Mouse (Mus musculus) embryonic facial prominence, embryonic 15.5 days (tissue): Measurements from ENCODE around the gene Ptgds. TPM values are rescaled to one million over a fixed set of nuclear protein-coding genes. Genes with fewer than 3 reads are reported as not detected.

Experiments
- ATAC-seq: fragments of 200-750 bp; cut with Nextera tagmentation; 2 replicates; pipeline ENCODE4 v1.8.0; 2017; ENCODE audit warnings: low read depth, moderate TSS enrichment; ENCODE audit not compliant: insufficient number of reproducible peaks, low FRiP score, low TSS enrichment
- H3K27ac ChIP-seq: fragments of 300-500 bp; sonication (generic); replicated peaks from 2 replicates; pipeline ENCODE4 v1.5.1; 2015; ENCODE audit warnings: mild to moderate bottlenecking, inconsistent platforms
- H3K27me3 ChIP-seq: fragments of 300-500 bp; sonication (generic); 2 replicates; pipeline ENCODE4 v1.6.1; 2015; ENCODE audit warnings: inconsistent platforms
- H3K36me3 ChIP-seq: fragments of 300-500 bp; sonication (generic); 2 replicates; pipeline ENCODE4 v1.6.1; 2015; ENCODE audit warnings: mild to moderate bottlenecking, inconsistent platforms
- H3K4me1 ChIP-seq: fragments of 300-500 bp; sonication (generic); 2 replicates; pipeline ENCODE4 v1.6.1; 2015; ENCODE audit warnings: inconsistent platforms
- H3K4me2 ChIP-seq: fragments of 300-500 bp; sonication (generic); replicated peaks from 2 replicates; pipeline ENCODE4 v1.6.1; 2015; ENCODE audit warnings: mild to moderate bottlenecking, inconsistent platforms
- H3K4me3 ChIP-seq: fragments of 300-500 bp; sonication (generic); replicated peaks from 2 replicates; pipeline ENCODE4 v1.5.1; 2015; ENCODE audit warnings: mild to moderate bottlenecking, inconsistent platforms
- H3K9ac ChIP-seq: fragments of 300-500 bp; sonication (generic); 2 replicates; pipeline ENCODE4 v1.6.1; 2015; ENCODE audit warnings: inconsistent platforms
- H3K9me3 ChIP-seq: fragments of 300-500 bp; sonication (generic); replicated peaks from 2 replicates; pipeline ENCODE4 v1.6.1; 2016; ENCODE audit warnings: inconsistent platforms
- WGBS: fragments of 180-500 bp; shearing (Covaris S2); methylation state at CpG from one replicate; pipeline ENCODE4 v1.1.7; 2015; 5-methylcytosine and 5-hydroxymethylcytosine counted together
- polyA plus RNA-seq: library from polyadenylated mRNA; unstranded; fragments of >200 nt; fragmentation: Nextera tagmentation; extraction: Ambion mirVana; gene quantifications from 2 replicates; pipeline ENCODE4 v1.2.1, GENCODE M21; 2015

Ptgds gene
- 18.7 and 20.8 TPM in 2 replicates for polyA plus RNA-seq

- H3K36me3 ChIP-seq = no peaks in the 10 kb centered on the region
- H3K9ac ChIP-seq = no peak within 1 kb of the TSS
- no peak for ATAC-seq
- WGBS = 41% methylated on average over 6 of the region's 6 CpGs
- no peaks in the 10 kb centered on the region for H3K27me3 ChIP-seq
- no peak within 1 kb of the TSS for H3K4me3 ChIP-seq
- no peak within 1 kb of the TSS for H3K27ac ChIP-seq
- H3K4me1 ChIP-seq = peaks cover 13% of the 10 kb centered on the region; the same call in 1 of the 2 replicates
- H3K4me2 ChIP-seq = no peak within 1 kb of the TSS
- H3K9me3 ChIP-seq = no peaks in the 10 kb centered on the region
These were observed at the start of gene Ptgds for GRCm38 (mm10) chr2:25469969-25470368. TSS of gene Ptgds (minus strand) at chr2:25470046.

- peaks cover 6% of the 10 kb centered on the region for H3K36me3 ChIP-seq
- WGBS = 62% methylated on average over 3 of the region's 3 CpGs
- H3K4me2 ChIP-seq = no peak overlapping the region
- no peaks in the 10 kb centered on the region for H3K9me3 ChIP-seq
- H3K4me1 ChIP-seq = no peaks in the 10 kb centered on the region
- no peak overlapping the region for H3K27ac ChIP-seq
- no peak overlapping the region for H3K9ac ChIP-seq
- no peaks in the 10 kb centered on the region for H3K27me3 ChIP-seq
- H3K4me3 ChIP-seq = no peak overlapping the region
- ATAC-seq = no peak
These were observed 40.1 kb upstream of the Ptgds start for GRCm38 (mm10) chr2:25509912-25510311.

- Histone ChIP-seq H3K9me3 (no peaks in the 10 kb centered on the region), H3K27me3 (no peaks in the 10 kb centered on the region), H3K36me3 (peaks cover 29% of the 10 kb centered on the region), H3K9ac (no peak overlapping the region), H3K27ac (no peak overlapping the region), H3K4me1 (peaks cover 5% of the 10 kb centered on the region), H3K4me3 (no peak overlapping the region), H3K4me2 (no peak overlapping the region)
- 27% methylated on average over 5 of the region's 5 CpGs for WGBS
- no peak for ATAC-seq
These were observed 37.1 kb upstream of the Ptgds start for GRCm38 (mm10) chr2:25506964-25507363.

- 93% methylated on average over 4 of the region's 4 CpGs for WGBS
- Histone ChIP-seq H3K4me3 (no peak overlapping the region), H3K9ac (no peak overlapping the region), H3K27ac (no peak overlapping the region), H3K4me1 (peaks cover 15% of the 10 kb centered on the region), H3K4me2 (no peak overlapping the region), H3K36me3 (peaks cover 29% of the 10 kb centered on the region), H3K27me3 (no peaks in the 10 kb centered on the region), H3K9me3 (no peaks in the 10 kb centered on the region)
- ATAC-seq = no peak
These were observed 36.0 kb upstream of the Ptgds start for GRCm38 (mm10) chr2:25505860-25506259.

- WGBS = 86% methylated on average over 1 of the region's 1 CpGs
- Histone ChIP-seq H3K4me2 (no peak overlapping the region), H3K9ac (no peak overlapping the region), H3K4me1 (peaks cover 19% of the 10 kb centered on the region), H3K36me3 (peaks cover 29% of the 10 kb centered on the region), H3K9me3 (no peaks in the 10 kb centered on the region), H3K4me3 (no peak overlapping the region), H3K27me3 (no peaks in the 10 kb centered on the region), H3K27ac (no peak overlapping the region)
- ATAC-seq = no peak
These were observed 35.2 kb upstream of the Ptgds start for GRCm38 (mm10) chr2:25505000-25505399.

- Histone ChIP-seq H3K27me3 (no peaks in the 10 kb centered on the region), H3K4me3 (no peak overlapping the region), H3K36me3 (peaks cover 29% of the 10 kb centered on the region), H3K27ac (no peak overlapping the region), H3K4me1 (peaks cover 20% of the 10 kb centered on the region), H3K9me3 (no peaks in the 10 kb centered on the region), H3K9ac (no peak overlapping the region), H3K4me2 (no peak overlapping the region)
- WGBS = 92% methylated on average over 19 of the region's 19 CpGs
- ATAC-seq = no peak
These were observed 34.7 kb upstream of the Ptgds start for GRCm38 (mm10) chr2:25504538-25504937.

- H3K9me3 ChIP-seq = no peaks in the 10 kb centered on the region
- WGBS = 73% methylated on average over 3 of the region's 3 CpGs
These were observed 32.9 kb upstream of the Ptgds start for GRCm38 (mm10) chr2:25502726-25503125.

GRCm38 (mm10) chr2:25501593-25502486 lies 32.0 kb upstream of the Ptgds start, which contains the start of gene C8g:
TSS of gene C8g (minus strand) at chr2:25501719.
- Histone ChIP-seq H3K9me3 (no peaks in the 10 kb centered on the region), H3K27me3 (no peaks in the 10 kb centered on the region), H3K27ac (peak within 1 kb of the TSS; percentile 78), H3K9ac (peak within 1 kb of the TSS; percentile 99), H3K36me3 (peaks cover 29% of the 10 kb centered on the region), H3K4me2 (peak within 1 kb of the TSS; percentile 92), H3K4me1 (peaks cover 20% of the 10 kb centered on the region), H3K4me3 (peak within 1 kb of the TSS; percentile 83)
- no peak for ATAC-seq
- WGBS = 76% methylated on average over 20 of the region's 20 CpGs

More at GRCm38 (mm10) chr2:25502726-25503125, 32.9 kb upstream of the Ptgds start:
- H3K4me2 ChIP-seq = no peak overlapping the region
- H3K27ac ChIP-seq = no peak overlapping the region
- H3K36me3 ChIP-seq = peaks cover 29% of the 10 kb centered on the region
- no peak overlapping the region for H3K4me3 ChIP-seq
- H3K27me3 ChIP-seq = no peaks in the 10 kb centered on the region
- H3K4me1 ChIP-seq = peaks cover 20% of the 10 kb centered on the region
- no peak for ATAC-seq
- no peak overlapping the region for H3K9ac ChIP-seq

- peaks cover 29% of the 10 kb centered on the region for H3K36me3 ChIP-seq
- H3K4me3 ChIP-seq = peak within 1 kb of the TSS; percentile 83
- H3K9me3 ChIP-seq = no peaks in the 10 kb centered on the region
- WGBS = under 1% methylated on average over 37 of the region's 44 CpGs
- H3K4me2 ChIP-seq = peak within 1 kb of the TSS; percentile 92
- peak; percentile 89 for ATAC-seq
- H3K4me1 ChIP-seq = peaks cover 20% of the 10 kb centered on the region
- H3K27ac ChIP-seq = peak within 1 kb of the TSS; percentile 78
- H3K27me3 ChIP-seq = no peaks in the 10 kb centered on the region
- H3K9ac ChIP-seq = peak within 1 kb of the TSS; percentile 99
These were observed 30.9 kb upstream of the Ptgds start, which contains the start of gene Fbxw5 for GRCm38 (mm10) chr2:25500576-25501405. TSS of gene Fbxw5 (plus strand) at chr2:25500750.

GRCm38 (mm10) chr2:25500071-25500575 lies 30.3 kb upstream of the Ptgds start:
- H3K9ac ChIP-seq = peak overlapping the region; percentile 48; the same call in 1 of the 2 replicates
- H3K4me3 ChIP-seq = peak overlapping the region; percentile 83
- no peaks in the 10 kb centered on the region for H3K27me3 ChIP-seq
- no peak overlapping the region; the same call in 1 of the 2 replicates for H3K27ac ChIP-seq
- peak overlapping the region; percentile 64 for H3K4me2 ChIP-seq
- peaks cover 20% of the 10 kb centered on the region for H3K4me1 ChIP-seq
- peaks cover 24% of the 10 kb centered on the region for H3K36me3 ChIP-seq
- ATAC-seq = no peak
- WGBS = 64% methylated on average over 6 of the region's 6 CpGs
- H3K9me3 ChIP-seq = no peaks in the 10 kb centered on the region
